ENCODE assay signal across 32 mouse cellular contexts in genomic region chr5:126036686-126037085, GRCm38 (mm10).
DNase-seq lines count a peak whose midpoint lies in the region; ATAC-seq lines count a peak whose summit lies in the region.
"Had no signal": no experiment of that assay in that cellular context is flagged by ENCODE, and none has a peak within 500 bp of the region (broad histone marks: within the 10 kb centered on the region; RNA-seq: fewer than 3 reads in every experiment).

No protein-coding gene starts in this region.

- DNase-seq in forebrain, embryonic 10.5 days (ENCODE audit: extremely low spot score, low spot score): peak; percentile 18
- no peak for DNase-seq in hindbrain, embryonic 10.5 days (ENCODE audit: low spot score)
- DNase-seq in embryo, embryonic 9.5 days (ENCODE audit: extremely low spot score): peak; percentile 10
- DNase-seq in gastrocnemius, adult 18-20 months (ENCODE audit: low spot score): no peak
- DNase-seq in gastrocnemius, postnatal 25 days: no peak
- DNase-seq: adrenal gland, postnatal 10 days; cerebellum, adult 11-12 months; cerebellum, adult 9-11 months; gastrocnemius, postnatal 14 days; heart, adult 18-20 months; heart, postnatal 4 days; kidney, adult 2 months; kidney, postnatal 36 days; lung, adult 2 months; lung, postnatal 10 days; right cerebral cortex, adult 18-20 months; spleen, adult 18-20 months; thymus, postnatal 25 days had no signal

- no peak overlapping the region for H3K9ac ChIP-seq in forebrain, embryonic 13.5 days
- no peak overlapping the region for H3K9ac ChIP-seq in hindbrain, embryonic 12.5 days
- H3K9ac ChIP-seq in midbrain, embryonic 15.5 days: no peak overlapping the region
- H3K9ac ChIP-seq: embryonic facial prominence, embryonic 13.5 days; heart, embryonic 12.5 days; intestine, embryonic 15.5 days; limb, embryonic 15.5 days; liver, embryonic 14.5 days; neural tube, embryonic 12.5 days had no signal

- H3K4me1 ChIP-seq in forebrain, embryonic 10.5 days: peaks cover 15% of the 10 kb centered on the region
- peaks cover 11% of the 10 kb centered on the region for H3K4me1 ChIP-seq in forebrain, embryonic 13.5 days
- H3K4me1 ChIP-seq in hindbrain, embryonic 10.5 days (replicated peaks): peaks cover 11% of the 10 kb centered on the region; the same call in 1 of the 2 replicates
- H3K4me1 ChIP-seq in hindbrain, embryonic 12.5 days: no peaks in the 10 kb centered on the region
- peaks cover 4% of the 10 kb centered on the region; the same call in 1 of the 2 replicates for H3K4me1 ChIP-seq in midbrain, embryonic 15.5 days
- H3K4me1 ChIP-seq: embryonic facial prominence, embryonic 13.5 days; heart, embryonic 12.5 days; intestine, embryonic 15.5 days; limb, embryonic 10.5 days; limb, embryonic 15.5 days; neural tube, embryonic 12.5 days had no signal

- H3K4me2 ChIP-seq in forebrain, embryonic 13.5 days: no peak overlapping the region
- no peak overlapping the region for H3K4me2 ChIP-seq in hindbrain, embryonic 12.5 days (replicated peaks)
- H3K4me2 ChIP-seq in midbrain, embryonic 15.5 days: no peak overlapping the region
- H3K4me2 ChIP-seq: embryonic facial prominence, embryonic 13.5 days; heart, embryonic 12.5 days; intestine, embryonic 15.5 days; limb, embryonic 15.5 days; neural tube, embryonic 12.5 days had no signal

- WGBS in forebrain, embryonic 10.5 days: 0% methylated on average over 1 of the region's 1 CpGs
- 0% methylated on average over 1 of the region's 1 CpGs for WGBS in forebrain, embryonic 13.5 days
- WGBS in hindbrain, embryonic 10.5 days: 0% methylated on average over 1 of the region's 1 CpGs
- WGBS in hindbrain, embryonic 12.5 days: 0% methylated on average over 1 of the region's 1 CpGs
- 5% methylated on average over 1 of the region's 1 CpGs for WGBS in midbrain, embryonic 15.5 days

- peaks cover 22% of the 10 kb centered on the region for H3K27me3 ChIP-seq in forebrain, embryonic 10.5 days (ENCODE audit: poor library complexity, severe bottlenecking)
- no peaks in the 10 kb centered on the region for H3K27me3 ChIP-seq in forebrain, embryonic 13.5 days
- H3K27me3 ChIP-seq in hindbrain, embryonic 10.5 days (ENCODE audit: insufficient read depth, poor library complexity, severe bottlenecking): no peaks in the 10 kb centered on the region
- H3K27me3 ChIP-seq in hindbrain, embryonic 12.5 days: no peaks in the 10 kb centered on the region
- H3K27me3 ChIP-seq in midbrain, embryonic 15.5 days (replicated peaks): no peaks in the 10 kb centered on the region
- H3K27me3 ChIP-seq: embryonic facial prominence, embryonic 13.5 days; heart, embryonic 12.5 days; intestine, embryonic 15.5 days; limb, embryonic 15.5 days; neural tube, embryonic 12.5 days; Patski had no signal

- no peak for ATAC-seq in forebrain, embryonic 13.5 days
- no peak for ATAC-seq in hindbrain, embryonic 12.5 days (ENCODE audit: low FRiP score)
- no peak for ATAC-seq in midbrain, embryonic 15.5 days (replicated peaks)
- ATAC-seq: hindbrain, embryonic 16.5 days; intestine, embryonic 15.5 days; Patski had no signal

- no peak overlapping the region for H3K4me3 ChIP-seq in forebrain, embryonic 10.5 days
- H3K4me3 ChIP-seq in forebrain, embryonic 13.5 days: no peak overlapping the region
- H3K4me3 ChIP-seq in hindbrain, embryonic 10.5 days: no peak overlapping the region
- H3K4me3 ChIP-seq in hindbrain, embryonic 12.5 days: no peak overlapping the region
- no peak overlapping the region for H3K4me3 ChIP-seq in midbrain, embryonic 15.5 days
- H3K4me3 ChIP-seq: embryonic facial prominence, embryonic 13.5 days; heart, embryonic 12.5 days; intestine, embryonic 15.5 days; limb, embryonic 10.5 days; limb, embryonic 15.5 days; myocyte; neural tube, embryonic 12.5 days had no signal

- H3K36me3 ChIP-seq in forebrain, embryonic 10.5 days (replicated peaks): no peaks in the 10 kb centered on the region
- H3K36me3 ChIP-seq in forebrain, embryonic 13.5 days (ENCODE audit: poor library complexity, severe bottlenecking): no peaks in the 10 kb centered on the region
- H3K36me3 ChIP-seq in hindbrain, embryonic 10.5 days: no peaks in the 10 kb centered on the region
- no peaks in the 10 kb centered on the region for H3K36me3 ChIP-seq in hindbrain, embryonic 12.5 days
- H3K36me3 ChIP-seq in midbrain, embryonic 15.5 days (replicated peaks): no peaks in the 10 kb centered on the region
- H3K36me3 ChIP-seq: embryonic facial prominence, embryonic 13.5 days; heart, embryonic 12.5 days; intestine, embryonic 15.5 days; limb, embryonic 10.5 days; limb, embryonic 15.5 days; neural tube, embryonic 12.5 days had no signal

- 0 out of 2 replicates have a peak overlapping the region, but pooled peaks have one; percentile 15 for H3K27ac ChIP-seq in forebrain, embryonic 10.5 days
- no peak overlapping the region for H3K27ac ChIP-seq in forebrain, embryonic 13.5 days
- H3K27ac ChIP-seq in hindbrain, embryonic 10.5 days: peak overlapping the region; percentile 16; the same call in 1 of the 2 replicates
- no peak overlapping the region for H3K27ac ChIP-seq in hindbrain, embryonic 12.5 days
- H3K27ac ChIP-seq in midbrain, embryonic 15.5 days: peak overlapping the region; percentile 37
- H3K27ac ChIP-seq: embryonic facial prominence, embryonic 13.5 days; intestine, embryonic 15.5 days; limb, embryonic 10.5 days; limb, embryonic 15.5 days; liver, embryonic 14.5 days; macrophage; neural tube, embryonic 12.5 days had no signal

- no peaks in the 10 kb centered on the region for H3K9me3 ChIP-seq in forebrain, embryonic 10.5 days
- peaks cover 6% of the 10 kb centered on the region; the same call in 1 of the 2 replicates for H3K9me3 ChIP-seq in forebrain, embryonic 13.5 days (replicated peaks)
- H3K9me3 ChIP-seq in hindbrain, embryonic 10.5 days: no peaks in the 10 kb centered on the region
- no peaks in the 10 kb centered on the region for H3K9me3 ChIP-seq in hindbrain, embryonic 12.5 days (replicated peaks)
- no peaks in the 10 kb centered on the region for H3K9me3 ChIP-seq in midbrain, embryonic 15.5 days
- H3K9me3 ChIP-seq: embryonic facial prominence, embryonic 13.5 days; intestine, embryonic 15.5 days; limb, embryonic 10.5 days; limb, embryonic 15.5 days; neural tube, embryonic 12.5 days had no signal

Comparison
In these comparisons a context has a peak if more than half of its experiments do, and no peak if none do; other contexts are left out.
1. H3K27ac ChIP-seq: peak in forebrain, embryonic 10.5 days (single experiment), hindbrain, embryonic 10.5 days (single experiment) and midbrain, embryonic 15.5 days (single experiment); none in forebrain, embryonic 13.5 days (single experiment) and hindbrain, embryonic 12.5 days (single experiment).
2. DNase-seq: peak in forebrain, embryonic 10.5 days (single experiment) and embryo, embryonic 9.5 days (single experiment); none in hindbrain, embryonic 10.5 days (single experiment), gastrocnemius, adult 18-20 months (single experiment) and gastrocnemius, postnatal 25 days (single experiment).